Mouse (Mus musculus) testis, adult 2 months (tissue): ENCODE data around the gene Galnt6.

Source experiments
- CTCF ChIP-seq: fragments of 200-500 bp; IDR thresholded peaks from 2 replicates; pipeline ENCODE4 v1.5.1; 2012; ENCODE audit warnings: low read depth, mild to moderate bottlenecking, inconsistent platforms, low read length, moderate library complexity; ENCODE audit not compliant: control insufficient read depth, insufficient read depth, insufficient replicate concordance
- POLR2A ChIP-seq: fragments of 200-500 bp; IDR thresholded peaks from 2 replicates; pipeline ENCODE4 v1.6.1; 2012; ENCODE audit warnings: low read depth, mild to moderate bottlenecking, inconsistent platforms, low read length, moderate library complexity; ENCODE audit not compliant: control insufficient read depth

- TF ChIP-seq CTCF, result no peak
- TF ChIP-seq POLR2A, result no peak
Observed at GRCm38 (mm10) chr15:100767851-100768250, 38.7 kb upstream of the Galnt6 start.
